Mouse (Mus musculus): ENCODE measurements around the gene Wdr25. TPM values are rescaled to one million over a fixed set of nuclear protein-coding genes. Genes with fewer than 3 reads are reported as not detected.

Gene Wdr25
- polyA plus RNA-seq, 1 experiment from 2014 or later = 8.0 TPM

- ATAC-seq (ENCODE audit: insufficient read depth) = no peak
- Histone ChIP-seq H3K27me3 (ENCODE audit: insufficient read depth, low read length) (no peaks in the 10 kb centered on the region; the same call in 1 of the 2 replicates), H3K9me3 (ENCODE audit: low read depth, low read length) (no peaks in the 10 kb centered on the region), H3K36me3 (ENCODE audit: insufficient read depth) (no peaks in the 10 kb centered on the region), H3K9ac (no peak overlapping the region), H3K27ac (ENCODE audit: low read depth) (no peak overlapping the region), H3K4me1 (ENCODE audit: insufficient read depth) (no peaks in the 10 kb centered on the region), H3K4me2 (no peak overlapping the region), H3K4me3 (ENCODE audit: low read depth, low read length) (no peak overlapping the region)
- DNase-seq = no peak
- TF ChIP-seq CTCF (IDR thresholded peaks at IDR 0.05; ENCODE audit: low read depth) = 0 out of 2 replicates have a peak, but pooled peaks have one; percentile 31
- WGBS = 79% methylated on average over 12 of the region's 12 CpGs
Observed at GRCm38 (mm10) chr12:108995976-108996636, 102.7 kb downstream of the Wdr25 start.

GRCm38 (mm10) chr12:108997249-108997648 is 103.8 kb downstream of the Wdr25 start:
- H3K4me2 ChIP-seq = no peak overlapping the region
- no peak for TF ChIP-seq CTCF (IDR thresholded peaks at IDR 0.05; ENCODE audit: low read depth)
- WGBS = 75% methylated on average over 8 of the region's 8 CpGs
- ATAC-seq (ENCODE audit: insufficient read depth) = no peak
- no peaks in the 10 kb centered on the region for H3K4me1 ChIP-seq (ENCODE audit: insufficient read depth)
- no peak for DNase-seq
- no peak overlapping the region for H3K27ac ChIP-seq (ENCODE audit: low read depth)
- no peak overlapping the region for H3K4me3 ChIP-seq (ENCODE audit: low read depth, low read length)
- H3K9ac ChIP-seq = no peak overlapping the region
- no peaks in the 10 kb centered on the region for H3K9me3 ChIP-seq (ENCODE audit: low read depth, low read length)
- H3K36me3 ChIP-seq (ENCODE audit: insufficient read depth) = no peaks in the 10 kb centered on the region
- H3K27me3 ChIP-seq (ENCODE audit: insufficient read depth, low read length) = no peaks in the 10 kb centered on the region; the same call in 1 of the 2 replicates

GRCm38 (mm10) chr12:109002978-109003377 is 109.5 kb downstream of the Wdr25 start:
- DNase-seq = no peak
- Histone ChIP-seq H3K27me3 (ENCODE audit: insufficient read depth, low read length) (no peaks in the 10 kb centered on the region), H3K4me1 (ENCODE audit: insufficient read depth) (no peaks in the 10 kb centered on the region), H3K9me3 (ENCODE audit: low read depth, low read length) (no peaks in the 10 kb centered on the region), H3K27ac (ENCODE audit: low read depth) (no peak overlapping the region), H3K36me3 (ENCODE audit: insufficient read depth) (no peaks in the 10 kb centered on the region), H3K4me3 (ENCODE audit: low read depth, low read length) (no peak overlapping the region), H3K4me2 (no peak overlapping the region), H3K9ac (no peak overlapping the region)
- 58% methylated on average over 7 of the region's 7 CpGs for WGBS
- ATAC-seq (ENCODE audit: insufficient read depth) = no peak
- no peak for TF ChIP-seq CTCF (IDR thresholded peaks at IDR 0.05; ENCODE audit: low read depth)

- Histone ChIP-seq H3K4me2 (no peak overlapping the region), H3K36me3 (ENCODE audit: insufficient read depth) (no peaks in the 10 kb centered on the region), H3K4me1 (ENCODE audit: insufficient read depth) (no peaks in the 10 kb centered on the region), H3K9me3 (ENCODE audit: low read depth, low read length) (no peaks in the 10 kb centered on the region), H3K9ac (no peak overlapping the region), H3K27ac (ENCODE audit: low read depth) (no peak overlapping the region), H3K4me3 (ENCODE audit: low read depth, low read length) (no peak overlapping the region), H3K27me3 (ENCODE audit: insufficient read depth, low read length) (no peaks in the 10 kb centered on the region)
- ATAC-seq (ENCODE audit: insufficient read depth) (no peak), DNase-seq (no peak)
- WGBS = 74% methylated on average over 18 of the region's 18 CpGs
- TF ChIP-seq CTCF (IDR thresholded peaks at IDR 0.05; ENCODE audit: low read depth) = no peak
Observed at GRCm38 (mm10) chr12:109010070-109010649, 116.7 kb downstream of the Wdr25 start.

GRCm38 (mm10) chr12:109022181-109022691 is 128.8 kb downstream of the Wdr25 start:
- Histone ChIP-seq H3K4me1 (ENCODE audit: insufficient read depth) (no peaks in the 10 kb centered on the region), H3K9ac (no peak overlapping the region), H3K4me2 (no peak overlapping the region), H3K9me3 (ENCODE audit: low read depth, low read length) (no peaks in the 10 kb centered on the region), H3K27ac (ENCODE audit: low read depth) (no peak overlapping the region), H3K4me3 (ENCODE audit: low read depth, low read length) (no peak overlapping the region), H3K36me3 (ENCODE audit: insufficient read depth) (no peaks in the 10 kb centered on the region), H3K27me3 (ENCODE audit: insufficient read depth, low read length) (no peaks in the 10 kb centered on the region)
- ATAC-seq (ENCODE audit: insufficient read depth) (peak; percentile 41), DNase-seq (peak; percentile 50)
- TF ChIP-seq CTCF (IDR thresholded peaks at IDR 0.05; ENCODE audit: low read depth) = no peak
- 66% methylated on average over 10 of the region's 10 CpGs for WGBS

GRCm38 (mm10) chr12:109022966-109023365 is 129.5 kb downstream of the Wdr25 start:
- no peak for TF ChIP-seq CTCF (IDR thresholded peaks at IDR 0.05; ENCODE audit: low read depth)
- H3K4me3 ChIP-seq (ENCODE audit: low read depth, low read length) = no peak overlapping the region
- ATAC-seq (ENCODE audit: insufficient read depth) = no peak
- H3K9me3 ChIP-seq (ENCODE audit: low read depth, low read length) = no peaks in the 10 kb centered on the region
- DNase-seq = no peak
- H3K27ac ChIP-seq (ENCODE audit: low read depth) = no peak overlapping the region
- WGBS = 86% methylated on average over 5 of the region's 5 CpGs
- H3K4me1 ChIP-seq (ENCODE audit: insufficient read depth) = no peaks in the 10 kb centered on the region
- H3K9ac ChIP-seq = no peak overlapping the region
- H3K27me3 ChIP-seq (ENCODE audit: insufficient read depth, low read length) = no peaks in the 10 kb centered on the region
- H3K4me2 ChIP-seq = no peak overlapping the region
- H3K36me3 ChIP-seq (ENCODE audit: insufficient read depth) = no peaks in the 10 kb centered on the region

GRCm38 (mm10) chr12:109023780-109024179 is 130.3 kb downstream of the Wdr25 start:
- no peaks in the 10 kb centered on the region for H3K4me1 ChIP-seq (ENCODE audit: insufficient read depth)
- H3K9ac ChIP-seq = no peak overlapping the region
- no peaks in the 10 kb centered on the region for H3K9me3 ChIP-seq (ENCODE audit: low read depth, low read length)
- H3K4me2 ChIP-seq = no peak overlapping the region
- no peak overlapping the region for H3K27ac ChIP-seq (ENCODE audit: low read depth)
- no peaks in the 10 kb centered on the region for H3K36me3 ChIP-seq (ENCODE audit: insufficient read depth)
- DNase-seq = peak; percentile 15
- ATAC-seq (ENCODE audit: insufficient read depth) = no peak
- H3K27me3 ChIP-seq (ENCODE audit: insufficient read depth, low read length) = no peaks in the 10 kb centered on the region
- TF ChIP-seq CTCF (IDR thresholded peaks at IDR 0.05; ENCODE audit: low read depth) = peak; percentile 36
- H3K4me3 ChIP-seq (ENCODE audit: low read depth, low read length) = no peak overlapping the region
- WGBS = 53% methylated on average over 9 of the region's 9 CpGs

All from lung, embryonic 14.5 days (tissue).